Mouse (Mus musculus) intestine, postnatal 0 days (tissue): ENCODE results near the gene Gstz1. TPM values are rescaled to one million over a fixed set of nuclear protein-coding genes. Genes with fewer than 3 reads are reported as not detected.

Source experiments
- ATAC-seq: fragments of 200-750 bp; cut with Nextera tagmentation; 2 replicates; pipeline ENCODE4 v1.8.0; 2017; ENCODE audit warnings: mild to moderate bottlenecking, moderate TSS enrichment, moderate library complexity
- H3K27ac ChIP-seq: fragments of 300-500 bp; sonication (generic); 2 replicates; pipeline ENCODE4 v1.5.1; 2014; ENCODE audit warnings: mild to moderate bottlenecking, low read depth, low read length, moderate library complexity
- H3K27me3 ChIP-seq: fragments of 300-500 bp; sonication (generic); replicated peaks from 2 replicates; pipeline ENCODE4 v1.6.1; 2014; ENCODE audit warnings: low read length, mixed read lengths; ENCODE audit not compliant: control insufficient read depth, insufficient read depth
- H3K36me3 ChIP-seq: fragments of 300-500 bp; sonication (generic); 2 replicates; pipeline ENCODE4 v1.6.1; 2014; ENCODE audit warnings: mild to moderate bottlenecking, moderate library complexity; ENCODE audit not compliant: control insufficient read depth, insufficient read depth
- H3K4me1 ChIP-seq: fragments of 300-500 bp; sonication (generic); replicated peaks from 2 replicates; pipeline ENCODE4 v1.6.1; 2014; ENCODE audit warnings: antibody characterized with exemption, low read length, mixed read lengths; ENCODE audit not compliant: control insufficient read depth, insufficient read depth
- H3K4me2 ChIP-seq: fragments of 300-500 bp; sonication (generic); replicated peaks from 2 replicates; pipeline ENCODE4 v1.6.1; 2014; ENCODE audit warnings: low read depth, mild to moderate bottlenecking, moderate library complexity
- H3K4me3 ChIP-seq: fragments of 300-500 bp; sonication (generic); 2 replicates; pipeline ENCODE4 v1.5.1; 2014; ENCODE audit warnings: low read depth, low read length
- H3K9ac ChIP-seq: fragments of 300-500 bp; sonication (generic); 2 replicates; pipeline ENCODE4 v1.6.1; 2014; ENCODE audit warnings: mild to moderate bottlenecking, low read depth, low read length
- H3K9me3 ChIP-seq: fragments of 300-500 bp; sonication (generic); 2 replicates; pipeline ENCODE4 v1.6.1; 2016; ENCODE audit warnings: mixed run types; ENCODE audit not compliant: control insufficient read depth
- CTCF ChIP-seq: sonication (generic); IDR thresholded peaks from 2 replicates; pipeline ENCODE4 v1.5.1; 2016; ENCODE audit warnings: low read depth, mild to moderate bottlenecking, control low read depth, antibody characterized with exemption, moderate library complexity
- WGBS: fragments of 180-500 bp; shearing (Covaris S2); extraction: QIAGEN DNeasy Blood & Tissue Kit; methylation state at CpG from one replicate; pipeline ENCODE4 v1.1.7; 2014; 5-methylcytosine and 5-hydroxymethylcytosine counted together
- polyA plus RNA-seq: library from polyadenylated mRNA; unstranded; fragments of >200 nt; fragmentation: Nextera tagmentation; extraction: Ambion mirVana; gene quantifications from 2 replicates; pipeline ENCODE4 v1.2.1, GENCODE M21; 2015

The Gstz1 gene
- polyA plus RNA-seq, 1 experiment from 2014 or later = 58.8 TPM

DNA sequence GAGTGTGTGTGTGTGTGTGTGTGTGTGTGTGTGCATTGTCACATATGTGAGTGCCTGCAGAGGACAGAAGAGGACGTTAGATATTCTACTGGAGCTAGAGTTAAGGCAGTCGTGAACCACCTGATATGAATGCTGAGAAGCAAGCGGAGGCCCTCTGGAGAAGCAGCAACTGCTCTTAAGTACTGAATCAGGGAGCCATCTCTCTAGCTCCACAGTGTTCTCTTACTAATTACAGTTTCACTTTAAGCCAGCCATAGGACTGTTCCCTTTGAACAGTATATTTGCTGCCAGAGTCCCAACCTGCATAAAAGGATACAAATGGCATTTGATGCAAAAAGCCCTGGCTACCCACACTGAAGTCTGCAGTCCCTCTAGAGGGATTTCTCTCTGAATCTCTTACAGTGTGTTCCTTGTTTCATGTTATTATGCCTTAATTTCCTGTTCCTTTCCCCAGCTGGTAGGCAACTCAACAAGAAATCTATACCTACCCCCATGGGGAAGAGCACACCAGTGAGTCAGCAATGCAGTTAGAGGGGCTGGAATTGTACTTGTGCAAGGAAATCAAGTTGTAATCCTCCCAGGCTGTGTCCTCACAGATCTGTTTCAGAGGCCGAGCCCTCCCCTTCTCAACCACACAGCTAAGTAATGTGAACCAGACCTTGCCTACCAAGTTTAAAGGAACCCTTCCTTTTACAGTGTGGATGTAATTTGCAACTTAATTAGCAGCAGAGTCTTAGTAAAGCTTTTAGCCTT is 28.4 kb downstream of the Gstz1 start:
- no peak overlapping the region for H3K4me3 ChIP-seq
- no peaks in the 10 kb centered on the region for H3K9me3 ChIP-seq
- no peak for TF ChIP-seq CTCF
- H3K4me2 ChIP-seq = no peak overlapping the region
- no peak overlapping the region for H3K27ac ChIP-seq
- H3K4me1 ChIP-seq = no peaks in the 10 kb centered on the region
- ATAC-seq = no peak
- peaks cover 8% of the 10 kb centered on the region for H3K36me3 ChIP-seq
- no peaks in the 10 kb centered on the region for H3K27me3 ChIP-seq
- no peak overlapping the region for H3K9ac ChIP-seq
- 78% methylated on average over 4 of the region's 4 CpGs for WGBS

- H3K27me3 ChIP-seq = no peaks in the 10 kb centered on the region
- no peaks in the 10 kb centered on the region; the same call in 1 of the 2 replicates for H3K36me3 ChIP-seq
- no peak overlapping the region for H3K4me2 ChIP-seq
- no peaks in the 10 kb centered on the region for H3K9me3 ChIP-seq
- no peak for ATAC-seq
- no peak overlapping the region for H3K27ac ChIP-seq
- no peak for TF ChIP-seq CTCF
- H3K4me1 ChIP-seq = no peaks in the 10 kb centered on the region
- 95% methylated on average over 4 of the region's 4 CpGs for WGBS
- no peak overlapping the region for H3K4me3 ChIP-seq
- no peak overlapping the region for H3K9ac ChIP-seq
Observed at GRCm38 (mm10) chr12:87177631-87178030, 30.7 kb downstream of the Gstz1 start.

DNA sequence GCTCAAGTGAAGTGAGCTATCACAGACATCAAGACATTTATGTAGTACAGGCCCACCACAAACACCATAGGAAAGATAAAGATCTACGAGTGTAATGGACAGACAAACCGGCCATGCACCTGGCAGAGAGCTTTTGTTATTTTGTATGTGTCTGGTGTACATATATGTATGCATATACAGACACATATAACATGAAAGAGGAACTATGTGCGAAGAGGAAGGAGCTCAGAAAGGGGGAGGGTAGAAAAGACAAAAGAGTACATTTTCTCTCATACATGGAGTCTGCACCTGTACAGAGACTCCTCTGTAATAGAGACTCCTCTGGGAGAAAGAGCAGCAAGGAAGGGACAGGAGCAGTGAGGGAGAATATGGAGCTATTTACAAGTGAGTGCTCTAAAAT is 46.0 kb downstream of the Gstz1 start:
- TF ChIP-seq CTCF = no peak
- no peak overlapping the region for H3K4me3 ChIP-seq
- H3K27me3 ChIP-seq = no peaks in the 10 kb centered on the region
- no peak overlapping the region for H3K9ac ChIP-seq
- no peaks in the 10 kb centered on the region for H3K4me1 ChIP-seq
- no peaks in the 10 kb centered on the region for H3K36me3 ChIP-seq
- H3K4me2 ChIP-seq = no peak overlapping the region
- no peak for ATAC-seq
- no peaks in the 10 kb centered on the region for H3K9me3 ChIP-seq
- 83% methylated on average over 3 of the region's 3 CpGs for WGBS
- H3K27ac ChIP-seq = no peak overlapping the region

DNA sequence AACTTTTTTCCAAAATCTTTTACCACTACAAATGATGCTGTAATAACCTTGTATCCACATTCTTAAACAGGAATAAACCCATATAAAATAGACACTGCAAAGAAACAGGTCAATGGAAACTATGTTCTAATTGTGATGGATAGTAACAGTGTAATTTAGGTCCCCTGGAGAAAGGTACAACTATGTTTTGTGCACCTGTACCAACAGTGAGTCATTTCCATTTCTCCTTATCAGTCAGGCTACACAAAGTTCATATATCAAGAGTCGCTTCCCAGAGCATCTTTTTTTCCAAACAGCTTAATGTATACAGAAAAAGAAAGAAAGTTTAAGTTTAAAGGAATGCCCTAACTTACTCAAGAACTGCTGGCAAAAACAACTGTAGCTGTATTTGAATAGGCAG is 48.1 kb downstream of the Gstz1 start:
- Histone ChIP-seq H3K4me1 (no peaks in the 10 kb centered on the region), H3K4me3 (no peak overlapping the region), H3K27ac (no peak overlapping the region), H3K4me2 (no peak overlapping the region), H3K9ac (no peak overlapping the region), H3K36me3 (no peaks in the 10 kb centered on the region), H3K9me3 (no peaks in the 10 kb centered on the region), H3K27me3 (no peaks in the 10 kb centered on the region)
- WGBS = 31% methylated on average over 1 of the region's 1 CpGs
- no peak for TF ChIP-seq CTCF
- ATAC-seq = no peak

GRCm38 (mm10) chr12:87196310-87196709 is 49.3 kb downstream of the Gstz1 start:
- no peak for TF ChIP-seq CTCF
- Histone ChIP-seq H3K4me3 (no peak overlapping the region), H3K27ac (no peak overlapping the region), H3K36me3 (no peaks in the 10 kb centered on the region), H3K4me1 (no peaks in the 10 kb centered on the region), H3K4me2 (no peak overlapping the region), H3K9me3 (no peaks in the 10 kb centered on the region), H3K9ac (no peak overlapping the region), H3K27me3 (no peaks in the 10 kb centered on the region)
- ATAC-seq = no peak

DNA sequence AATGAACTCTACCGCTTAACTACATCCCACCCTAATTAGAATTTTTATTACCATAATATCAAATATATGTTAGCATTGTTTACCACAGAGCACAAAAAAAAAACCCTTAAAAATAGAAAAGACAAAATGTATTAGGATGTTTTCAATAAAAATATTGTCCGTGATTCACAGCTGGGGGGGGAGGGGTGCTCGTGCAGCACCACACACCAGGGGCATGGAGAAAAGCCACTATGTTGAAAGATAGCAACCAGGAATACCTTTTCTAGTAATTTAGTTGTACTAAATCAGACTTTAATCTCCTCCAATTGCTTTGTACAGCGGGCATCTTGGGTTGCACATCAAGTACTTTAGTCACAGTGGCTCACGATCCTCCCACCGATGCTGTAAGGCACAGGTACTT is 51.8 kb downstream of the Gstz1 start:
- Histone ChIP-seq H3K4me2 (peak overlapping the region; percentile 82; the same call in 1 of the 2 replicates), H3K9ac (peak overlapping the region; percentile 73), H3K27ac (no peak overlapping the region), H3K9me3 (no peaks in the 10 kb centered on the region), H3K4me3 (peak overlapping the region; percentile 59; the same call in 1 of the 2 replicates), H3K36me3 (no peaks in the 10 kb centered on the region), H3K4me1 (no peaks in the 10 kb centered on the region), H3K27me3 (no peaks in the 10 kb centered on the region)
- no peak for TF ChIP-seq CTCF
- 68% methylated on average over 6 of the region's 6 CpGs for WGBS
- no peak for ATAC-seq
